Mouse (Mus musculus) lung, postnatal 0 days (tissue): ENCODE measurements at regions not wholly inside any gene's neighbourhood (a gene's known extent, or its start where the extent isn't known, plus 50 kb on each side); places are given as distances from the start of the nearest gene placed in this dataset.

ENCODE experiments used
- ATAC-seq: fragments of 200-750 bp; cut with Nextera tagmentation; 2 replicates; pipeline ENCODE4 v1.8.0; 2017; ENCODE audit warnings: moderate library complexity
- DNase-seq: peaks from one replicate; pipeline ENCODE4 v3.0.0-alpha.2; 2016; ENCODE audit warnings: low spot score
- H3K27ac ChIP-seq: fragments of 300-500 bp; sonication (generic); 2 replicates; pipeline ENCODE4 v1.5.1; 2014; ENCODE audit warnings: antibody characterized with exemption, mild to moderate bottlenecking, low read length, mixed read lengths
- H3K27me3 ChIP-seq: fragments of 300-500 bp; sonication (generic); replicated peaks from 2 replicates; pipeline ENCODE4 v1.6.1; 2014; ENCODE audit warnings: low read length, mixed read lengths; ENCODE audit not compliant: insufficient read depth
- H3K36me3 ChIP-seq: fragments of 300-500 bp; sonication (generic); 2 replicates; pipeline ENCODE4 v1.6.1; 2014; ENCODE audit warnings: low read length, mixed read lengths; ENCODE audit not compliant: insufficient read depth
- H3K4me1 ChIP-seq: fragments of 300-500 bp; sonication (generic); 2 replicates; pipeline ENCODE4 v1.6.1; 2014; ENCODE audit warnings: antibody characterized with exemption, low read depth, low read length, mixed read lengths; ENCODE audit not compliant: insufficient read depth
- H3K4me2 ChIP-seq: fragments of 300-500 bp; sonication (generic); replicated peaks from 2 replicates; pipeline ENCODE4 v1.6.1; 2014; ENCODE audit warnings: low read depth, mild to moderate bottlenecking, low read length, moderate library complexity, mixed read lengths
- H3K4me3 ChIP-seq: fragments of 300-500 bp; sonication (generic); 2 replicates; pipeline ENCODE4 v1.5.1; 2014; ENCODE audit warnings: low read depth, low read length
- H3K9ac ChIP-seq: fragments of 300-500 bp; sonication (generic); replicated peaks from 2 replicates; pipeline ENCODE4 v1.6.1; 2014; ENCODE audit warnings: low read depth, mild to moderate bottlenecking
- H3K9me3 ChIP-seq: fragments of 300-500 bp; sonication (generic); 2 replicates; pipeline ENCODE4 v1.6.1; 2016; ENCODE audit warnings: low read length, mixed read lengths
- CTCF ChIP-seq: IDR thresholded peaks from 2 replicates; pipeline ENCODE4 v1.5.1; 2016; ENCODE audit warnings: antibody characterized with exemption, mild to moderate bottlenecking
- EP300 ChIP-seq: IDR thresholded peaks from 2 replicates; pipeline ENCODE4 v1.6.1; 2016; ENCODE audit warnings: antibody characterized with exemption, mild to moderate bottlenecking, control low read depth
- WGBS: fragments of 180-500 bp; shearing (Covaris S2); extraction: QIAGEN DNeasy Blood & Tissue Kit; methylation state at CpG from one replicate; pipeline ENCODE4 v1.1.7; 2014; 5-methylcytosine and 5-hydroxymethylcytosine counted together

DNA sequence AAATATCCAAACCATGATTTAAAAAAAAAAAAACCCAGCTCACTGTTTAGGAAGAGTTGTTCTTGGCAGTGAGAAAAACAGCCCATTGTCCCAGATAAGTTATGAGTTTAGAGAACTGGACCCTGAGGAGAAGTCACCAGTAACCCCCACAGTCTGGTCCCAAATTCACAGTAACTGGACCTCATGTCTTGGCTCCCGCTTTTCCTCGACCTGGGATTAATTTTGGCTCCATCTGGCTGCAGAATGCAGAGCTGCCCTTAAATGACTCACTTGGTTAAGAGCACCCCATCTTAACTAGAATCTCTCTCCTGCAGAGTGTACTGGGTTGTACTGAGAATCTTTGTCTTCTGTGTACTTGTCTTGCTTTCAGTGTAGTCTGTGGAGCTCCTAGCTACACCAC is 221.0 kb downstream of the Snx13 start:
- H3K9ac ChIP-seq, result no peak overlapping the region
- DNase-seq (no peak), ATAC-seq (no peak)
- 76% methylated on average over 2 of the region's 2 CpGs for WGBS
- TF ChIP-seq CTCF, result no peak
- TF ChIP-seq EP300, result no peak
- H3K4me2 ChIP-seq, result no peak overlapping the region
- H3K4me1 ChIP-seq, result no peaks in the 10 kb centered on the region
- H3K27ac ChIP-seq, result no peak overlapping the region
- H3K27me3 ChIP-seq, result no peaks in the 10 kb centered on the region
- no peak overlapping the region for H3K4me3 ChIP-seq
- no peaks in the 10 kb centered on the region for H3K36me3 ChIP-seq
- no peaks in the 10 kb centered on the region for H3K9me3 ChIP-seq

DNA sequence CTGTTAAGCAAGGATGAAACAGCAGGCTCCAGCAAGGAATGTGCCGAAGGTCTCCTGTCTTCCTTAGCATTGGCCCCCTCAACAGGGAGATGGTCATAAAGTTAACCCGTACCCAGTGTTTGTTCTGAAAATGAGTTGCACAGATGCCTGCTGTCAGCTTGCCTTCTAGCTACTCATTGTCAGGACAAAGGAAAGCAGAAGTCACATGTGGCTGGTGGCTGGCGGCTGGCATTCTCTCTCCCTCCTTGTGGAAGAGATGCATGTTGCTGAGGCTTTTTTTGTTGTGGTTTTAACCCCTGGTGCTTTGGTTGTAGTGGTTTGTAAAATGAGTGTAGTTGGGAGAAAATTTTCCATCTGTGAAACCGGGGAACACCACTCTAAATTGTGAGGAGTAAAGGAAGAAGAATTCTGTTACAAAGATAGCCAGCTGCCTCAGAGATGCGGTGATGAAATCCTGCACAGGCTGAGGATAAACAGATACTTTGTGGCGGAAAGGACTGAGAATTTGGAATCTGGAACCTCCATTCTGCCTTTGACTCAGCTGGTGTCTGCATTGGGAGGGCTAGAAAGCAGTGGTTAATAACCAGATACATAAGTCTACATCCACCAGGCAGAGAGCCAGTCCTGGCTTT is 220.2 kb downstream of the Snx13 start:
- Histone ChIP-seq H3K9me3 (no peaks in the 10 kb centered on the region), H3K36me3 (no peaks in the 10 kb centered on the region), H3K27me3 (no peaks in the 10 kb centered on the region), H3K27ac (no peak overlapping the region), H3K4me1 (no peaks in the 10 kb centered on the region), H3K4me3 (no peak overlapping the region), H3K4me2 (no peak overlapping the region), H3K9ac (no peak overlapping the region)
- DNase-seq, result no peak
- TF ChIP-seq EP300, result no peak
- TF ChIP-seq CTCF, result no peak
- WGBS, result 66% methylated on average over 6 of the region's 6 CpGs
- ATAC-seq, result no peak

DNA sequence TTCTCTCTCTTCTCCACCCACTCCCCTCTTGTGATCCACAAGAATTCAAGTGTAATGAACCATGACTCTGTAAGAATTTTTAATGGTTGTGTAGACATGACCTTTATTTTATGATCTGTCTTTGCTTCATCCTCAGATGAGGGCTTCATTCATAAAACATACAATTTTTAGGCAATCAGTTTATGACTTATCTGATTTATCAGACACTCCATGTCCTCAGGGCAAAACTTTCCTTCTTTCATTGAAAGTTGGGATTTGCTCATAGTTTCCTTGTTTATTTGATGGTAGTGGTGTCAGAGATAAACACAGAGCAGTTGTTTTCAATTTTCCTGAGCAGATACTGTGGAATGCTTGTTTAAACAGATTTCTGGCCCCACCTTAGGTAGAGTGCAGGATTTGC is 212.8 kb downstream of the Snx13 start:
- DNase-seq, result no peak
- H3K9me3 ChIP-seq, result no peaks in the 10 kb centered on the region
- ATAC-seq, result no peak

DNA sequence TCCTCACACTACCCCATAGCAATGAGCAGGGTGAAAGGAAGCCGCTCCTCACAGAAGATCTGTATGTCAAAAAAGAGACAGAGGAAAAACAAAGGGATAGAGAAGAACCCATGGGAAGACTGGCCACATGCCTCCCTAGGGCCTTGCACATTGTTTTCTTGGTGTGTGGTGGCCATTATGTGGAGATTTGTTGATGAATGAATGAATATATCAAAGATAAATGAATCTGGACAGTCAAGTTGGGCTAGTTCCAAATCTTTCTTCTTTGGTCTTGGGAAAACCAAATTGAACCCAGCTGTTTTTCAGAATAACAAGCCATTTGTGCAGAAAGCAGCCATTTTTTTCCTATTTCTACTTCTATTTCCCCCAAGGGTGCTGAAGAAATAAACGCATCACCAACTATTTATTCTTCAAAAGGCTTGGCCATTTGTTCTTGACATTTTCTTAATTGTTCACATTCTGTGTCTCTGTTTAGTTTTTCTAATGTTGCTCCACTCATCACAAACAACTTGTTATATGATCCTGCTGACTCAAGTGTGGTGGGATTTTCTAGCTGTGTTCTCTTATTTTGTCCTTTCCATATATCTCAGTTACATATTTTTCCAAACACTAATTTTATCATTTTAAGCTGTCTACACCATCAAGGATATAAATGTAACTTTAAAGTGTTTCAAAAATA is 208.9 kb downstream of the Snx13 start:
- ATAC-seq, result no peak
- DNase-seq, result peak; percentile 28
- no peak overlapping the region for H3K9ac ChIP-seq
- H3K36me3 ChIP-seq, result no peaks in the 10 kb centered on the region
- H3K9me3 ChIP-seq, result no peaks in the 10 kb centered on the region
- H3K27me3 ChIP-seq, result no peaks in the 10 kb centered on the region
- H3K4me2 ChIP-seq, result no peak overlapping the region
- no peak overlapping the region for H3K4me3 ChIP-seq
- TF ChIP-seq EP300 (0 out of 2 replicates have a peak, but pooled peaks have one; percentile 20), CTCF (no peak)
- H3K27ac ChIP-seq, result no peak overlapping the region
- H3K4me1 ChIP-seq, result no peaks in the 10 kb centered on the region
- 73% methylated on average over 2 of the region's 2 CpGs for WGBS

More for the DNA sequence above, 212.8 kb downstream of the Snx13 start:
- H3K4me2 ChIP-seq, result no peak overlapping the region
- no peaks in the 10 kb centered on the region for H3K27me3 ChIP-seq
- TF ChIP-seq CTCF, result no peak
- no peak overlapping the region for H3K27ac ChIP-seq
- no peaks in the 10 kb centered on the region for H3K36me3 ChIP-seq
- no peaks in the 10 kb centered on the region for H3K4me1 ChIP-seq
- H3K9ac ChIP-seq, result no peak overlapping the region
- H3K4me3 ChIP-seq, result no peak overlapping the region

DNA sequence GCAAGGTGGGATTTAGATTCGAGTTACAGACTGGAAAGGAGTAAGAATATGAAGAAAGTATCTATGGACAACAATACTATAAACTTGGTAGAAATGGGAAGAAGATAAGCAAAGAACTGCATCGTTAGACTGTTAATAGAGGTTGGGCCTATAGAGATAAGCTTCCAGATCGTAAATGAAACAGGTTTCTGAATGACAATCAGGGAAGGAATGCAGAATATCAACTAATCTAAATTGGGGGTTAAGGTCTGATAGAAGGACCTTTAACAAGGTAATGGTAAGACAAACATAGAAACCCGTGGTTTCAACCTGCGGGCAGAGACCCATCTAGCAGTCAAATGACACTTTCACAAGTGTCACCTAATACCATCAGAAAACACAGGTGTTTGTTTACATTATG is 201.5 kb downstream of the Snx13 start:
- Histone ChIP-seq H3K27me3 (no peaks in the 10 kb centered on the region), H3K4me2 (no peak overlapping the region), H3K4me3 (no peak overlapping the region), H3K9me3 (no peaks in the 10 kb centered on the region), H3K4me1 (no peaks in the 10 kb centered on the region), H3K36me3 (no peaks in the 10 kb centered on the region), H3K27ac (no peak overlapping the region), H3K9ac (no peak overlapping the region)
- DNase-seq, result no peak
- 71% methylated on average over 5 of the region's 5 CpGs for WGBS
- ATAC-seq, result no peak
- no peak for TF ChIP-seq EP300
- no peak for TF ChIP-seq CTCF

DNA sequence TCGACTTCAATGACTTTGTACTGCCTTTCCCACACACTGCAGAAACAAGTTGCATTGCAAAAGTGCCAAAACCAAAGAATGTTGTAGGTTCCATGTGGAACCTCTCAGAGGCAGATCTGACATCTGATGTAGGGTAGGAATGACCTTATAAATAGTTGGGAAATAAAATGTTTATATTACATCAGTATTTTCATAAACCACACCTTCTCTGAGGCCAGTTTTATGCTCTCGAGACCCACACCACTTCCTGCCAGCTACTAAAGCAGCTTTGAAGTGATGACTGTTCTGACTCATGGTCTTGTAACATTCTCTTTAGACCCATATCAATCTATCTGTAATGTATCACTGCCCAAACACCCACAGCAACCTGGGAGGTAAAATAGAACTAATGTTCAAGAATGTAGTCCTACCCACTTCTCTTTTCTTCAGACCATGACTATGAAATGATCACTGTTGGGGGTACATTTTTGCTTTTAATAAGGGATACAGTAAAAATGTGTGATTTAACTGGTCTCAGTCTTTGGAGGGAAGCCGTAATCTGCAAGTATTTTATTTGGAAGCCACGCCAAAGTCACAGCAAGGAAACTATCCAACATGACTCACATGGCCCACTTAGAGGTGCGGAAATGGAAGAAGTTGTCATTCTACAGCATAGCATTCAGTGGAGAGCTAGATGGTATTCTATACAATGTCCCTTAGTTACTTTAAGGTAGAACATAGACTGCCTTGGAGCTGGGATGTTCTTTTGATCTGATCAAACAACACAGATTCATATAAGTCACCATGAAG is 199.4 kb downstream of the Snx13 start:
- H3K4me3 ChIP-seq, result no peak overlapping the region
- H3K27ac ChIP-seq, result no peak overlapping the region
- H3K4me2 ChIP-seq, result no peak overlapping the region
- no peaks in the 10 kb centered on the region for H3K36me3 ChIP-seq
- DNase-seq (peak; percentile 91), ATAC-seq (peak; percentile 90)
- no peak overlapping the region for H3K9ac ChIP-seq
- TF ChIP-seq CTCF, result no peak
- TF ChIP-seq EP300, result peak; percentile 89
- H3K9me3 ChIP-seq, result no peaks in the 10 kb centered on the region
- no peaks in the 10 kb centered on the region for H3K27me3 ChIP-seq
- WGBS, result 48% methylated on average over 5 of the region's 5 CpGs
- H3K4me1 ChIP-seq, result no peaks in the 10 kb centered on the region
